In the genomic region with DNA sequence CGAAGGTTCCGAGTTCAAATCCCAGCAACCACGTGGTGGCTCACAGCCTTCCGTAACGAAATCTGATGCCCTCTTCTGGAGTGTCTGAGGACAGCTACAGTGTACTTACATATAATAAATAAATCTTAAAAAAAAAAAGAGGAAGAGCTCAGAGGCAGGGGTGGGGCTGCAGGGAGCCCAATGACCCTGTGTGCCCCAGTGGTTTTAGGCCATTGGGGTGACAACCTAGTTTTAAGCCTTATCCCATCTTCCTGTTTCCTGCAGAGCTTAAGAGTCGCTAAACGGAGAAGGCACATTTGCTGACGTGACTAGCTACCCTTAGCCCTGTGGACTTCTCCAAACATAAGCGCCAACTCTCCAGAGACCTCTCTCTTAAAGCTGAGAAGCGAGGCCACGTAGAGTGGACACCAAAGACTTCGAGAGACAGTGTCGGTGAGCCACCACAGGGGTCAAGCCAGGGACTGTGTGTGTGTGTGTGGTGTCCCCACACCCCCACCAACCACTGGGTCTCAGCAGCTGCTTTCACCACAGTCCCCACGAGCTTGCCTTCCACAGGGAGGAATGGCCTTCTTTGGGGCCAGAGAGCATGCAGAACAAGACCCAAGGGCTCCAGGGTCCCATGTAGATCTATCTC, we compare ENCODE assay signal across 8 mouse cellular contexts. TPM values are rescaled to one million over a fixed set of nuclear protein-coding genes. Genes with fewer than 3 reads are reported as not detected.
DNase-seq lines count a peak whose midpoint lies in the region; ATAC-seq lines count a peak whose summit lies in the region.

No protein-coding gene starts in this region.

- peak overlapping the region; percentile 99; the same call in 1 of the 2 replicates for H3K4me2 ChIP-seq in neural tube, embryonic 11.5 days (ENCODE audit: low read depth)
- H3K4me2 ChIP-seq in limb, embryonic 15.5 days = peak overlapping the region; percentile 12; the same call in 1 of the 2 replicates
- H3K4me2 ChIP-seq in stomach, embryonic 15.5 days = peak overlapping the region; percentile 100

- H3K27me3 ChIP-seq in neural tube, embryonic 11.5 days (ENCODE audit: control insufficient read depth, insufficient read depth, low read length) = peaks cover 39% of the 10 kb centered on the region
- H3K27me3 ChIP-seq in limb, embryonic 15.5 days = peaks cover 57% of the 10 kb centered on the region
- H3K27me3 ChIP-seq in stomach, embryonic 15.5 days (replicated peaks) = peaks cover 44% of the 10 kb centered on the region

- no peaks in the 10 kb centered on the region for H3K9me3 ChIP-seq in neural tube, embryonic 11.5 days (ENCODE audit: control insufficient read depth, low read length)
- H3K9me3 ChIP-seq in limb, embryonic 15.5 days = no peaks in the 10 kb centered on the region
- no peaks in the 10 kb centered on the region for H3K9me3 ChIP-seq in stomach, embryonic 15.5 days

- ATAC-seq in CD4-positive, CD25-positive, alpha-beta regulatory T cell, adult 4 months = no peak
- ATAC-seq in neural tube, embryonic 11.5 days (ENCODE audit: insufficient read depth, low FRiP score, low TSS enrichment) = no peak
- ATAC-seq in limb, embryonic 15.5 days (ENCODE audit: insufficient number of reproducible peaks, low FRiP score, low TSS enrichment, low read depth) = no peak
- no peak for ATAC-seq in stomach, embryonic 15.5 days (ENCODE audit: insufficient read depth, low FRiP score, low read depth)

- WGBS in neural tube, embryonic 11.5 days = 87% methylated on average over 14 of the region's 14 CpGs
- 82% methylated on average over 14 of the region's 14 CpGs for WGBS in limb, embryonic 15.5 days
- WGBS in stomach, embryonic 15.5 days = 77% methylated on average over 14 of the region's 14 CpGs

- no peak overlapping the region for H3K9ac ChIP-seq in neural tube, embryonic 11.5 days (ENCODE audit: low read length)
- H3K9ac ChIP-seq in limb, embryonic 15.5 days = no peak overlapping the region
- no peak overlapping the region for H3K9ac ChIP-seq in stomach, embryonic 15.5 days

- H3K36me3 ChIP-seq in neural tube, embryonic 11.5 days (ENCODE audit: control insufficient read depth, insufficient read depth, low read length) = no peaks in the 10 kb centered on the region
- no peaks in the 10 kb centered on the region for H3K36me3 ChIP-seq in limb, embryonic 15.5 days
- H3K36me3 ChIP-seq in stomach, embryonic 15.5 days = no peaks in the 10 kb centered on the region

- no peak overlapping the region for H3K4me3 ChIP-seq in neural tube, embryonic 11.5 days (ENCODE audit: low read depth, low read length)
- peak overlapping the region; percentile 63 for H3K4me3 ChIP-seq in limb, embryonic 15.5 days
- peak overlapping the region; percentile 57 for H3K4me3 ChIP-seq in stomach, embryonic 15.5 days (replicated peaks)

- no peak overlapping the region for H3K27ac ChIP-seq in neural tube, embryonic 11.5 days (ENCODE audit: low read depth, low read length)
- no peak overlapping the region for H3K27ac ChIP-seq in limb, embryonic 15.5 days
- H3K27ac ChIP-seq in stomach, embryonic 15.5 days = no peak overlapping the region; the same call in 1 of the 2 replicates

- DNase-seq in CD4-positive, CD25-positive, alpha-beta regulatory T cell, adult 2 months (ENCODE audit: low read depth, low spot score) = peak; percentile 46
- DNase-seq in neural tube, embryonic 11.5 days (ENCODE audit: low spot score) = no peak
- no peak for DNase-seq in neural tube, embryonic 10.5 days (ENCODE audit: extremely low spot score, low spot score)
- DNase-seq in left cerebral cortex, adult 9 months (ENCODE audit: low spot score in 2 of 2) = no peak
- no peak for DNase-seq in layer of hippocampus, postnatal 14 days (ENCODE audit: low spot score in 2 of 2)

- peaks cover 13% of the 10 kb centered on the region for H3K4me1 ChIP-seq in neural tube, embryonic 11.5 days (ENCODE audit: control insufficient read depth, insufficient read depth, low read length)
- peaks cover 16% of the 10 kb centered on the region for H3K4me1 ChIP-seq in limb, embryonic 15.5 days
- H3K4me1 ChIP-seq in stomach, embryonic 15.5 days = peaks cover 14% of the 10 kb centered on the region

RNA-seq across cellular contexts. Expression of a gene that starts 3.2 kb away (rescaled TPM):
- 10 to 100 TPM; 22.6 to 24.4 TPM for polyA plus RNA-seq in CD4-positive, CD25-positive, alpha-beta regulatory T cell, adult 4 months (2017; shearing (Covaris generic))
- 3.1 TPM in 2 replicates for polyA plus RNA-seq in neural tube, embryonic 11.5 days (2014; fragmentation: Nextera tagmentation; extraction: Ambion mirVana)
- 4.1 and 5.3 TPM in 2 replicates for polyA plus RNA-seq in limb, embryonic 15.5 days (2015; fragmentation: Nextera tagmentation; extraction: Ambion mirVana)
- polyA plus RNA-seq in stomach, embryonic 15.5 days (2015; fragmentation: Nextera tagmentation; extraction: Ambion mirVana) = 1.7 and 2.2 TPM in 2 replicates
- 1 to 10 TPM; 2.4 to 2.7 TPM for total RNA-seq in layer of hippocampus, postnatal 14 days (2021)

RNA-seq across cellular contexts. Expression of a gene that starts 13.9 kb away (rescaled TPM):
- not detected for polyA plus RNA-seq in CD4-positive, CD25-positive, alpha-beta regulatory T cell, adult 4 months (2017; shearing (Covaris generic))
- polyA plus RNA-seq in neural tube, embryonic 11.5 days (2014; fragmentation: Nextera tagmentation; extraction: Ambion mirVana) = 8.9 and 9.3 TPM in 2 replicates
- 7.2 and 11.3 TPM in 2 replicates for polyA plus RNA-seq in limb, embryonic 15.5 days (2015; fragmentation: Nextera tagmentation; extraction: Ambion mirVana)
- 4.4 and 4.8 TPM in 2 replicates for polyA plus RNA-seq in stomach, embryonic 15.5 days (2015; fragmentation: Nextera tagmentation; extraction: Ambion mirVana)
- 10 to 100 TPM; 20.2 to 21.5 TPM for total RNA-seq in layer of hippocampus, postnatal 14 days (2021)

Comparison
In these comparisons a context has a peak if more than half of its experiments do, and no peak if none do; other contexts are left out.
1. H3K4me2 ChIP-seq: peak in every context shown above with its lines; median percentile 100 in stomach, embryonic 15.5 days; 99 in neural tube, embryonic 11.5 days; 12 in limb, embryonic 15.5 days.